Mouse (Mus musculus) ES-Bruce4 (cell line): ENCODE measurements around the gene Tspan17.

Experiments
- CTCF ChIP-seq: IDR thresholded peaks from one replicate; pipeline ENCODE4 v1.8.1; 2011; ENCODE audit warnings: low read depth, low read length
- POLR2A ChIP-seq: IDR thresholded peaks from one replicate; pipeline ENCODE4 v1.8.1; 2011; ENCODE audit warnings: low read length; ENCODE audit not compliant: insufficient read depth

DNA sequence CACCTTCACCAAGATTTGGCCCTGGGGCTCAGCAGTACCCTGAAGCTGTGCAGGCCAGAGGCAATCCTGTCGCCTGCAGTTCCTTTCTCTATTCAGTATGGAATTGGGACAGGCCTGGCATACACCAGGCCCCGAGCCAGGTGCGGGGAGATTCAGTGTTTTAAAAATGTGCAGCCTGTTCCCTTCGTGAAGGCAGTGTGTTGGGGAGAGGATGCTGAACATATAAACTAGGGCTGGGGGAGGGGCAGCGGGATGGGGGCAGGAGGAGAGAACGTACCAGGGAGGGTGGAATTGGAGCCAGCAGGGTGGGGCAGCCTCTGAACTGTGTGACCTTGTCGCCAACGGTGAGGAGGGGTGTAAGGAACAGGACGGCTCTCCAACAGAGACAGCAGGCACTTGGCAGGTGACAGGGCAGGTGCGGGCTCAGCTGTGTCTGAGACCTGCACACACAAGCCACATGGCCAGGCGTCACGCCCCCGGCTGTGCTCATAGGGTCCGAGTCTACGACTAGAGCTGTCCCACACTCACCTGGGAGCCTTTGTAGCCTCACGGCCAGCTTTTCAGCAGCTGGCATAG lies 4.9 kb downstream of the Tspan17 start:
- TF ChIP-seq POLR2A = no peak
- no peak for TF ChIP-seq CTCF
